29 mouse cellular contexts compared by ENCODE assay signal in genomic region chr1:20671769-20672150, GRCm38 (mm10). TPM values are rescaled to one million over a fixed set of nuclear protein-coding genes. Genes with fewer than 3 reads are reported as not detected.
DNase-seq lines count a peak whose midpoint lies in the region; ATAC-seq and TF ChIP-seq lines count a peak whose summit lies in the region.
"Had no signal": no experiment of that assay in that cellular context is flagged by ENCODE, and none has a peak within 500 bp of the region (broad histone marks: within the 10 kb centered on the region; RNA-seq: fewer than 3 reads in every experiment).

No protein-coding gene starts in this region.

- no peak for ATAC-seq in embryonic facial prominence, embryonic 14.5 days (ENCODE audit: low read depth)
- ATAC-seq in limb, embryonic 12.5 days (ENCODE audit: insufficient number of reproducible peaks, insufficient read depth, low FRiP score, low TSS enrichment, low read depth), result no peak
- no peak for ATAC-seq in limb, embryonic 14.5 days (ENCODE audit: low FRiP score, low read depth)
- no peak for ATAC-seq in neural tube, embryonic 15.5 days (ENCODE audit: low FRiP score)
- ATAC-seq: activated CD4-positive, CD25-positive, alpha-beta regulatory T cell, adult 4 months; CD4-positive, CD25-positive, alpha-beta regulatory T cell, adult 4 months; forebrain, embryonic 14.5 days; forebrain, embryonic 16.5 days; Patski had no signal

- peak overlapping the region; percentile 73 for H3ac ChIP-seq in myocyte (ENCODE audit: control insufficient read depth, insufficient read length)

- no peaks in the 10 kb centered on the region for H3K4me1 ChIP-seq in embryonic facial prominence, embryonic 14.5 days (ENCODE audit: control insufficient read depth, insufficient read depth, low read length)
- 0 out of 2 replicates have a peak, but pooled peaks cover 5% of the 10 kb centered on the region for H3K4me1 ChIP-seq in embryonic facial prominence, embryonic 10.5 days
- no peaks in the 10 kb centered on the region for H3K4me1 ChIP-seq in limb, embryonic 12.5 days (replicated peaks)
- no peaks in the 10 kb centered on the region for H3K4me1 ChIP-seq in limb, embryonic 10.5 days
- no peaks in the 10 kb centered on the region for H3K4me1 ChIP-seq in limb, embryonic 14.5 days (ENCODE audit: control insufficient read depth, insufficient read depth, low read length)
- no peaks in the 10 kb centered on the region for H3K4me1 ChIP-seq in neural tube, embryonic 15.5 days
- H3K4me1 ChIP-seq: embryonic facial prominence, embryonic 13.5 days; forebrain, embryonic 10.5 days; forebrain, embryonic 12.5 days had no signal

- peak overlapping the region; percentile 14; the same call in 1 of the 2 replicates for H3K4me3 ChIP-seq in embryonic facial prominence, embryonic 14.5 days (ENCODE audit: low read depth, low read length)
- no peak overlapping the region for H3K4me3 ChIP-seq in embryonic facial prominence, embryonic 10.5 days
- H3K4me3 ChIP-seq in limb, embryonic 12.5 days (replicated peaks), result peak overlapping the region; percentile 8; the same call in 1 of the 2 replicates
- H3K4me3 ChIP-seq in limb, embryonic 10.5 days, result no peak overlapping the region
- H3K4me3 ChIP-seq in limb, embryonic 14.5 days (replicated peaks; ENCODE audit: low read length), result 0 out of 2 replicates have a peak overlapping the region, but pooled peaks have one; percentile 9
- H3K4me3 ChIP-seq in myocyte, result peak overlapping the region; percentile 97
- H3K4me3 ChIP-seq in neural tube, embryonic 15.5 days (replicated peaks), result no peak overlapping the region
- H3K4me3 ChIP-seq: embryonic facial prominence, embryonic 13.5 days; erythroblast, embryonic 14.5 days; forebrain, embryonic 10.5 days; forebrain, embryonic 12.5 days had no signal

- H3K4me2 ChIP-seq in embryonic facial prominence, embryonic 14.5 days (ENCODE audit: low read depth, low read length), result no peak overlapping the region
- H3K4me2 ChIP-seq in limb, embryonic 12.5 days, result no peak overlapping the region
- no peak overlapping the region for H3K4me2 ChIP-seq in limb, embryonic 14.5 days (replicated peaks; ENCODE audit: low read depth, low read length, severe bottlenecking)
- peak overlapping the region; percentile 61 for H3K4me2 ChIP-seq in myocyte (ENCODE audit: low read depth)
- no peak overlapping the region for H3K4me2 ChIP-seq in neural tube, embryonic 15.5 days
- H3K4me2 ChIP-seq: embryonic facial prominence, embryonic 13.5 days; forebrain, embryonic 12.5 days had no signal

- peaks cover 23% of the 10 kb centered on the region for H3K79me2 ChIP-seq in myocyte (ENCODE audit: control insufficient read depth, insufficient read depth)

- no peaks in the 10 kb centered on the region for H3K9me3 ChIP-seq in embryonic facial prominence, embryonic 14.5 days (ENCODE audit: control insufficient read depth, low read length)
- no peaks in the 10 kb centered on the region for H3K9me3 ChIP-seq in embryonic facial prominence, embryonic 10.5 days
- no peaks in the 10 kb centered on the region for H3K9me3 ChIP-seq in limb, embryonic 12.5 days
- no peaks in the 10 kb centered on the region for H3K9me3 ChIP-seq in limb, embryonic 10.5 days (replicated peaks)
- no peaks in the 10 kb centered on the region for H3K9me3 ChIP-seq in limb, embryonic 14.5 days (ENCODE audit: control insufficient read depth, low read length)
- no peaks in the 10 kb centered on the region for H3K9me3 ChIP-seq in neural tube, embryonic 15.5 days (replicated peaks)
- H3K9me3 ChIP-seq: embryonic facial prominence, embryonic 13.5 days; forebrain, embryonic 10.5 days; forebrain, embryonic 12.5 days; G1E had no signal

- WGBS in embryonic facial prominence, embryonic 14.5 days, result 86% methylated on average over 3 of the region's 3 CpGs
- 93% methylated on average over 3 of the region's 3 CpGs for WGBS in embryonic facial prominence, embryonic 10.5 days
- WGBS in limb, embryonic 12.5 days, result 93% methylated on average over 3 of the region's 3 CpGs
- whole genome bisulfite sequencing in limb, embryonic 10.5 days, result 81% methylated on average over 3 of the region's 3 CpGs
- WGBS in limb, embryonic 14.5 days, result 85% methylated on average over 3 of the region's 3 CpGs
- 95% methylated on average over 3 of the region's 3 CpGs for WGBS in neural tube, embryonic 15.5 days

- no peak for TF ChIP-seq POLR2A in limb, embryonic 14.5 days (IDR thresholded peaks at IDR 0.05; ENCODE audit: borderline replicate concordance, extremely low read depth, insufficient read depth, insufficient read length)
- TF ChIP-seq POLR2A in myocyte (IDR thresholded peaks at IDR 0.05; ENCODE audit: insufficient read length, low read depth), result peak; percentile 57

- H3K9ac ChIP-seq in embryonic facial prominence, embryonic 14.5 days (ENCODE audit: low read depth, low read length), result no peak overlapping the region
- no peak overlapping the region for H3K9ac ChIP-seq in limb, embryonic 12.5 days (replicated peaks)
- H3K9ac ChIP-seq in limb, embryonic 14.5 days (ENCODE audit: low read depth, low read length, severe bottlenecking), result no peak overlapping the region
- H3K9ac ChIP-seq in neural tube, embryonic 15.5 days (replicated peaks), result no peak overlapping the region
- H3K9ac ChIP-seq: embryonic facial prominence, embryonic 13.5 days; forebrain, embryonic 12.5 days had no signal

- H3K27ac ChIP-seq in embryonic facial prominence, embryonic 14.5 days (replicated peaks; ENCODE audit: low read depth, low read length), result 0 out of 2 replicates have a peak overlapping the region, but pooled peaks have one; percentile 44
- no peak overlapping the region for H3K27ac ChIP-seq in embryonic facial prominence, embryonic 10.5 days (replicated peaks)
- H3K27ac ChIP-seq in limb, embryonic 12.5 days, result no peak overlapping the region
- H3K27ac ChIP-seq in limb, embryonic 10.5 days, result no peak overlapping the region
- no peak overlapping the region for H3K27ac ChIP-seq in limb, embryonic 14.5 days (replicated peaks; ENCODE audit: low read depth, low read length)
- H3K27ac ChIP-seq in neural tube, embryonic 15.5 days (replicated peaks), result no peak overlapping the region
- H3K27ac ChIP-seq: embryonic facial prominence, embryonic 13.5 days; forebrain, embryonic 10.5 days; forebrain, embryonic 12.5 days had no signal

- no peaks in the 10 kb centered on the region for H3K36me3 ChIP-seq in embryonic facial prominence, embryonic 14.5 days (ENCODE audit: control insufficient read depth, insufficient read depth, low read length)
- no peaks in the 10 kb centered on the region for H3K36me3 ChIP-seq in embryonic facial prominence, embryonic 10.5 days (replicated peaks)
- no peaks in the 10 kb centered on the region for H3K36me3 ChIP-seq in limb, embryonic 12.5 days
- H3K36me3 ChIP-seq in limb, embryonic 10.5 days, result no peaks in the 10 kb centered on the region
- H3K36me3 ChIP-seq in limb, embryonic 14.5 days (ENCODE audit: control insufficient read depth, insufficient read depth, low read length), result no peaks in the 10 kb centered on the region
- H3K36me3 ChIP-seq in myocyte (ENCODE audit: control insufficient read depth, insufficient read depth), result peaks cover 7% of the 10 kb centered on the region
- H3K36me3 ChIP-seq in neural tube, embryonic 15.5 days, result no peaks in the 10 kb centered on the region
- H3K36me3 ChIP-seq: embryonic facial prominence, embryonic 13.5 days; forebrain, embryonic 10.5 days; forebrain, embryonic 12.5 days; G1E had no signal

- DNase-seq in embryonic facial prominence, embryonic 14.5 days (ENCODE audit: low spot score), result no peak
- DNase-seq in embryonic facial prominence, embryonic 10.5 days (ENCODE audit: low spot score), result no peak
- no peak for DNase-seq in limb, embryonic 10.5 days (ENCODE audit: low spot score)
- DNase-seq in limb, embryonic 14.5 days (ENCODE audit: low spot score), result no peak
- DNase-seq in spleen, postnatal 14 days (ENCODE audit: low spot score in 2 of 2), result no peak
- DNase-seq: adrenal gland, adult 8-10 months; adrenal gland, postnatal 36 days; B cell, adult 2 months; cerebellum, adult 11-12 months; cerebellum, adult 2 months; cerebellum, adult 9-10 months; cerebellum, postnatal 10 days; cerebellum, postnatal 25 days had no signal

- no peaks in the 10 kb centered on the region for H3K27me3 ChIP-seq in embryonic facial prominence, embryonic 14.5 days (replicated peaks; ENCODE audit: control insufficient read depth, insufficient read depth, low read length)
- no peaks in the 10 kb centered on the region for H3K27me3 ChIP-seq in embryonic facial prominence, embryonic 10.5 days (replicated peaks; ENCODE audit: low read depth, poor library complexity, severe bottlenecking)
- H3K27me3 ChIP-seq in limb, embryonic 12.5 days, result no peaks in the 10 kb centered on the region
- no peaks in the 10 kb centered on the region for H3K27me3 ChIP-seq in limb, embryonic 10.5 days (ENCODE audit: low read depth, poor library complexity, severe bottlenecking)
- H3K27me3 ChIP-seq in limb, embryonic 14.5 days (ENCODE audit: control insufficient read depth, insufficient read depth, low read length), result no peaks in the 10 kb centered on the region
- H3K27me3 ChIP-seq in myocyte (ENCODE audit: control insufficient read depth, insufficient read depth, insufficient read length), result no peaks in the 10 kb centered on the region
- H3K27me3 ChIP-seq in neural tube, embryonic 15.5 days (replicated peaks), result no peaks in the 10 kb centered on the region
- H3K27me3 ChIP-seq: CH12.LX; embryonic facial prominence, embryonic 13.5 days; forebrain, embryonic 12.5 days; Patski had no signal

RNA-seq across cellular contexts. Expression of gene Pkhd1, which starts 53.9 kb away (rescaled TPM):
- 0.20 and 0.38 TPM in 2 replicates for polyA plus RNA-seq in embryonic facial prominence, embryonic 14.5 days (2014; fragmentation: Nextera tagmentation; extraction: Ambion mirVana)
- 0.01 TPM in 2 replicates for polyA plus RNA-seq in embryonic facial prominence, embryonic 10.5 days (2016; fragmentation: Nextera tagmentation; extraction: Ambion mirVana)
- 0.11 TPM in 1 of 2 replicates, not detected in the other for polyA plus RNA-seq in limb, embryonic 12.5 days (2016; fragmentation: Nextera tagmentation; extraction: Ambion mirVana)
- 0.04 TPM in 1 of 2 replicates, not detected in the other for polyA plus RNA-seq in limb, embryonic 10.5 days (2016; fragmentation: Nextera tagmentation; extraction: Ambion mirVana)
- 0.24 and 0.25 TPM in 2 replicates for polyA plus RNA-seq in limb, embryonic 14.5 days (2012; rRNA removed)
- polyA plus RNA-seq in limb, embryonic 14.5 days (2014; fragmentation: Nextera tagmentation; extraction: Ambion mirVana), result 0.12 and 0.32 TPM in 2 replicates
- 1.1 TPM for polyA plus RNA-seq in myocyte (2012; fragmentation: generic; extraction: Trizol)
- 0.03 TPM in 1 of 2 replicates, not detected in the other for polyA plus RNA-seq in neural tube, embryonic 15.5 days (2015; fragmentation: Nextera tagmentation; extraction: Ambion mirVana)
- polyA plus RNA-seq: CD4-positive, CD25-positive, alpha-beta regulatory T cell, adult 4 months; embryonic facial prominence, embryonic 11.5 days; embryonic facial prominence, embryonic 13.5 days; erythroblast, embryonic 14.5 days; forebrain, embryonic 10.5 days; forebrain, embryonic 14.5 days; G1E had no signal

RNA-seq across cellular contexts. Expression of gene Il17a, which starts 58.9 kb away (rescaled TPM):
- not detected in 2 replicates for polyA plus RNA-seq in embryonic facial prominence, embryonic 14.5 days (2014; fragmentation: Nextera tagmentation; extraction: Ambion mirVana)
- not detected in 2 replicates for polyA plus RNA-seq in embryonic facial prominence, embryonic 10.5 days (2016; fragmentation: Nextera tagmentation; extraction: Ambion mirVana)
- not detected in 2 replicates for polyA plus RNA-seq in limb, embryonic 12.5 days (2016; fragmentation: Nextera tagmentation; extraction: Ambion mirVana)
- not detected in 2 replicates for polyA plus RNA-seq in limb, embryonic 10.5 days (2016; fragmentation: Nextera tagmentation; extraction: Ambion mirVana)
- not detected in 2 replicates for polyA plus RNA-seq in limb, embryonic 14.5 days (2012; rRNA removed)
- polyA plus RNA-seq in limb, embryonic 14.5 days (2014; fragmentation: Nextera tagmentation; extraction: Ambion mirVana), result not detected in 2 replicates
- polyA plus RNA-seq in myocyte (2012; fragmentation: generic; extraction: Trizol), result not detected
- polyA plus RNA-seq in neural tube, embryonic 15.5 days (2015; fragmentation: Nextera tagmentation; extraction: Ambion mirVana), result not detected in 2 replicates
- polyA plus RNA-seq: activated CD4-positive, CD25-positive, alpha-beta regulatory T cell, adult 4 months; CD4-positive, CD25-positive, alpha-beta regulatory T cell, adult 4 months; cerebellum, adult 2 months; cortical plate, adult 2 months; embryonic facial prominence, embryonic 11.5 days; embryonic facial prominence, embryonic 13.5 days; erythroblast, embryonic 14.5 days; forebrain, embryonic 10.5 days; forebrain, embryonic 12.5 days; forebrain, embryonic 14.5 days; forebrain, embryonic 16.5 days; G1E; Patski had no signal

Comparison
In these comparisons a context has a peak if more than half of its experiments do, and no peak if none do; other contexts are left out.
1. H3K4me3 ChIP-seq: peak in embryonic facial prominence, embryonic 14.5 days (single experiment), limb, embryonic 12.5 days (single experiment), limb, embryonic 14.5 days (single experiment) and myocyte (single experiment); none in embryonic facial prominence, embryonic 10.5 days (single experiment), limb, embryonic 10.5 days (single experiment) and neural tube, embryonic 15.5 days (single experiment).